Mouse (Mus musculus): ENCODE measurements around the gene Gm10198.

GRCm38 (mm10) chr13:111616168-111617125 is 23.9 kb downstream of the Gm10198 start:
- no peak for TF ChIP-seq MAX (IDR thresholded peaks at IDR 0.05; ENCODE audit: low read length)
- no peak for TF ChIP-seq POLR2AphosphoS5 (IDR thresholded peaks at IDR 0.05; ENCODE audit: borderline replicate concordance, low read depth, low read length)
